Mouse (Mus musculus): Measurements from ENCODE around the gene Olfr1176. TPM values are rescaled to one million over a fixed set of nuclear protein-coding genes. Genes with fewer than 3 reads are reported as not detected.

Olfr1176 gene
- not detected for total RNA-seq (2021)
- long read RNA-seq, experiment 1 = 0 reads
- long read RNA-seq, experiment 2 = 0 reads

GRCm38 (mm10) chr2:88336421-88336820 lies at the start of gene Olfr1176:
TSS of gene Olfr1176 (plus strand) at chr2:88336721.
- no peak for DNase-seq (ENCODE audit: low spot score in 2 of 2)

- DNase-seq (ENCODE audit: low spot score in 2 of 2) = no peak
Observed at GRCm38 (mm10) chr2:88315035-88315434, 21.5 kb upstream of the Olfr1176 start, which contains the start of gene Olfr1174-ps. TSS of gene Olfr1174-ps (minus strand) at chr2:88315135.

- no peak for DNase-seq (ENCODE audit: low spot score in 2 of 2)
Observed at GRCm38 (mm10) chr2:88327115-88327514, 9.4 kb upstream of the Olfr1176 start, which contains the start of gene Olfr1175-ps. TSS of gene Olfr1175-ps (minus strand) at chr2:88327215.

- no peak for DNase-seq (ENCODE audit: low spot score in 2 of 2)
Observed at GRCm38 (mm10) chr2:88346392-88346791, 9.9 kb downstream of the Olfr1176 start, which contains the start of gene Olfr1177-ps. TSS of gene Olfr1177-ps (minus strand) at chr2:88346492.

- no peak for DNase-seq (ENCODE audit: low spot score in 2 of 2)
Observed at GRCm38 (mm10) chr2:88356304-88356703, 19.8 kb downstream of the Olfr1176 start.

GRCm38 (mm10) chr2:88386762-88387161 lies 50.2 kb downstream of the Olfr1176 start, which contains the start of gene Olfr1178:
TSS of gene Olfr1178 (plus strand) at chr2:88387062.
- DNase-seq (ENCODE audit: low spot score in 2 of 2) = no peak

Other genes starting within 250 kb of the Olfr1176 start
- gene Olfr1164, start 242.8 kb upstream of the Olfr1176 start, total RNA-seq (2021) = not detected
- gene Olfr1166, start 208.4 kb upstream of the Olfr1176 start, total RNA-seq (2021) = not detected
- gene Olfr1167, start 181.5 kb upstream of the Olfr1176 start, total RNA-seq (2021) = not detected
- not detected for gene Olfr1168, start 154.8 kb upstream of the Olfr1176 start, total RNA-seq (2021)
- not detected for gene Olfr1170, start 108.4 kb upstream of the Olfr1176 start, total RNA-seq (2021)
- gene Olfr1173, start 56.8 kb upstream of the Olfr1176 start, total RNA-seq (2021) = not detected
- not detected for gene Olfr1174-ps, start 21.6 kb upstream of the Olfr1176 start, total RNA-seq (2021)
- gene Olfr1175-ps, start 9.5 kb upstream of the Olfr1176 start, total RNA-seq (2021) = not detected
- not detected for gene Olfr1177-ps, start 9.8 kb downstream of the Olfr1176 start, total RNA-seq (2021)
- gene Olfr1178, start 50.3 kb downstream of the Olfr1176 start, total RNA-seq (2021) = not detected
- gene Olfr1179, start 69.7 kb downstream of the Olfr1176 start, total RNA-seq (2021) = not detected
- not detected for gene Olfr1180, start 82.4 kb downstream of the Olfr1176 start, total RNA-seq (2021)
- gene Olfr1181, start 89.5 kb downstream of the Olfr1176 start, total RNA-seq (2021) = not detected
- gene Gm13757, start 112.4 kb downstream of the Olfr1176 start, total RNA-seq (2021) = not detected
- not detected for gene Olfr1183, start 118.1 kb downstream of the Olfr1176 start, total RNA-seq (2021)
- not detected for gene Olfr1184, start 146.9 kb downstream of the Olfr1176 start, total RNA-seq (2021)
- not detected for gene Olfr1185-ps1, start 156.6 kb downstream of the Olfr1176 start, total RNA-seq (2021)
- gene Olfr1186, start 181.8 kb downstream of the Olfr1176 start, total RNA-seq (2021) = not detected
- not detected for gene Olfr1188, start 220.2 kb downstream of the Olfr1176 start, total RNA-seq (2021)
- gene Olfr1189, start 249.7 kb downstream of the Olfr1176 start, total RNA-seq (2021) = not detected

Measured in left cerebral cortex, adult 18-20 months (tissue).